Mouse (Mus musculus) hindbrain, embryonic 13.5 days (tissue): ENCODE data around the gene Dcdc2c. TPM values are rescaled to one million over a fixed set of nuclear protein-coding genes. Genes with fewer than 3 reads are reported as not detected.
A peak's percentile ranks its signal among the peaks of the same experiment; 100 is the strongest.

ENCODE experiments used
- ATAC-seq: fragments of 200-750 bp; cut with Nextera tagmentation; 2 replicates; pipeline ENCODE4 v1.8.0; 2017; ENCODE audit warnings: moderate TSS enrichment; ENCODE audit not compliant: low FRiP score
- H3K27ac ChIP-seq: fragments of 300-500 bp; sonication (generic); 2 replicates; pipeline ENCODE4 v1.5.1; 2015; ENCODE audit warnings: inconsistent platforms, mild to moderate bottlenecking, moderate library complexity
- H3K27me3 ChIP-seq: fragments of 300-500 bp; sonication (generic); 2 replicates; pipeline ENCODE4 v1.6.1; 2015; ENCODE audit warnings: mild to moderate bottlenecking, inconsistent platforms
- H3K36me3 ChIP-seq: fragments of 300-500 bp; sonication (generic); 2 replicates; pipeline ENCODE4 v1.6.1; 2015; ENCODE audit warnings: mild to moderate bottlenecking, inconsistent platforms
- H3K4me1 ChIP-seq: fragments of 300-500 bp; sonication (generic); replicated peaks from 2 replicates; pipeline ENCODE4 v1.6.1; 2015; ENCODE audit warnings: inconsistent platforms
- H3K4me2 ChIP-seq: fragments of 300-500 bp; sonication (generic); 2 replicates; pipeline ENCODE4 v1.6.1; 2015; ENCODE audit warnings: inconsistent platforms, mild to moderate bottlenecking, moderate library complexity
- H3K4me3 ChIP-seq: fragments of 300-500 bp; sonication (generic); 2 replicates; pipeline ENCODE4 v1.5.1; 2015; ENCODE audit warnings: mild to moderate bottlenecking, inconsistent platforms
- H3K9ac ChIP-seq: fragments of 300-500 bp; sonication (generic); 2 replicates; pipeline ENCODE4 v1.6.1; 2015; ENCODE audit warnings: mild to moderate bottlenecking, inconsistent platforms
- H3K9me3 ChIP-seq: fragments of 300-500 bp; sonication (generic); 2 replicates; pipeline ENCODE4 v1.6.1; 2016; ENCODE audit warnings: inconsistent platforms
- WGBS: fragments of 180-500 bp; shearing (Covaris S2); methylation state at CpG from one replicate; pipeline ENCODE4 v1.1.7; 2015; 5-methylcytosine and 5-hydroxymethylcytosine counted together
- polyA plus RNA-seq: library from polyadenylated mRNA; unstranded; fragments of >200 nt; fragmentation: Nextera tagmentation; extraction: Ambion mirVana; gene quantifications from 2 replicates; pipeline ENCODE4 v1.2.1, GENCODE M21; 2015

Gene Dcdc2c
- 0.30 TPM in 1 of 2 replicates, not detected in the other for polyA plus RNA-seq

DNA sequence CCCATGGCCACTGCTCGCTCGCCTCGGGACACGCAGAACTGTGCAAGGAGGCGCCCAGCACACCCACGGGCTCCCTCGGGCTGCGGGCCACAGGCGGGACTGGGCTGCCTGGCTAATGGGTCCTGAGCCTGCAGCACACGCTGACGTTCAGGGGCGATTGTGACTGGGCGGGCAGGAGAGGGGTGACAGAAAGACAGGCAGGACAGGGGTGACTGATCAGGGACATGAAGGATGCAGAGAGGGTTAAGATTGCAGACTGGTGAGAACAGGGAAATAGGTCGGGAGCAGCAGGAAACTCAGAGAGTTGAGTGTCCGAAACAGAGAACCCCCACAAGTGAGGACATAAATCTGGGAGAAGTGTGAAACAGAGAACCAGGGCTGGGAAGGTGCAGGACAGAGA, at the start of gene Dcdc2c:
TSS of gene Dcdc2c (minus strand) at position 101 of the 400 bp plus-strand sequence.
- H3K36me3 ChIP-seq: no peaks in the 10 kb centered on the region
- H3K9ac ChIP-seq: no peak within 1 kb of the TSS
- H3K4me3 ChIP-seq: no peak within 1 kb of the TSS
- 73% methylated on average over 15 of the region's 15 CpGs for WGBS
- H3K27me3 ChIP-seq: no peaks in the 10 kb centered on the region
- peaks cover 7% of the 10 kb centered on the region for H3K4me1 ChIP-seq
- H3K9me3 ChIP-seq: no peaks in the 10 kb centered on the region
- no peak for ATAC-seq
- no peak within 1 kb of the TSS; the same call in 1 of the 2 replicates for H3K27ac ChIP-seq
- H3K4me2 ChIP-seq: peak within 1 kb of the TSS; percentile 26; the same call in 1 of the 2 replicates

DNA sequence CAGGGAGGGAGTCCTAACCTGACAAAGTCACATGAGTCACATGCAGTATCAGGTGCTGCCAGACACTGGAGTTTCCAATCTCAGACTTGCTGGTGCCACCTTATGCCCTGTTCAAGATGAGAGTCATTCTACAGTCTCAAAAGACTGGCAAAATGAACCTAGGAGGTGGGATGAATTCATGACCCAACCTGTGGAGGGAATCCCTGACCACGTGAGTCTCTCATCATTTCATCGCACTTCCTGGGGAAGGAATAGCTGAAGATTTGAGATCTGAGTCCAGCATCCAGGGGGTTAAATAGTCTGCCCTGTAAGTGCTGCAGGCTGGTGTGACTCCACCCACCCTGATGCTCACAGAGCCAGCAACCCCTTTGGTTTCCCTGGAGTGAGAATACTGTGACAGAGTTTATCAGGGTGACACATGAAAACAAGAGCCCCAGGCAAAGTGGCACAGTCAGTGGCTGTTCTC, 46.4 kb upstream of the Dcdc2c start:
- no peaks in the 10 kb centered on the region for H3K9me3 ChIP-seq
- ATAC-seq: no peak
- 64% methylated on average over 2 of the region's 2 CpGs for WGBS
- no peak overlapping the region for H3K4me2 ChIP-seq
- H3K27me3 ChIP-seq: no peaks in the 10 kb centered on the region
- peak overlapping the region; percentile 30; the same call in 1 of the 2 replicates for H3K27ac ChIP-seq
- no peak overlapping the region for H3K4me3 ChIP-seq
- H3K9ac ChIP-seq: no peak overlapping the region
- no peaks in the 10 kb centered on the region for H3K36me3 ChIP-seq
- H3K4me1 ChIP-seq: peaks cover 17% of the 10 kb centered on the region

DNA sequence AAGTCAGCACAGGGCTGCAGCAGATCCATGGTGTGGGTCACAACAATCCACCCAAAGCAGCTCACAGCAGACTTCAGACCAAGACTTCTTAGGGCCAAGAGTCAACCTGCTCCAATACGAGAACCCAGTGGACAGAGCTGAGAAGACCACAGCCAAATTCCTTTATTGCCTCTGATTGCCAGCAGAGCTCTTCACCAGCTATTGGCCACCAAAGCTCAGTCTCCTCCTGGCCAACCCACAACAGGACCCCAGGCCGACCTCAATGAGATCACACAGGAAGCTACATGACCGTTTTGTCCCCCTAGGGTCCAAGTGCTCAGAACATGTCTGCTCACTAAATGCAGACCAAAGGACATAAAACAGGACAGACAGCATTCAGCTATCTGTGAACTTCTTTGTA, 45.9 kb upstream of the Dcdc2c start:
- no peak overlapping the region for H3K4me2 ChIP-seq
- 71% methylated on average over 3 of the region's 3 CpGs for WGBS
- H3K27ac ChIP-seq: peak overlapping the region; percentile 35; the same call in 1 of the 2 replicates
- peaks cover 18% of the 10 kb centered on the region for H3K4me1 ChIP-seq
- no peaks in the 10 kb centered on the region for H3K27me3 ChIP-seq
- H3K36me3 ChIP-seq: no peaks in the 10 kb centered on the region
- no peak overlapping the region for H3K9ac ChIP-seq
- no peak overlapping the region for H3K4me3 ChIP-seq
- H3K9me3 ChIP-seq: no peaks in the 10 kb centered on the region
- no peak for ATAC-seq

DNA sequence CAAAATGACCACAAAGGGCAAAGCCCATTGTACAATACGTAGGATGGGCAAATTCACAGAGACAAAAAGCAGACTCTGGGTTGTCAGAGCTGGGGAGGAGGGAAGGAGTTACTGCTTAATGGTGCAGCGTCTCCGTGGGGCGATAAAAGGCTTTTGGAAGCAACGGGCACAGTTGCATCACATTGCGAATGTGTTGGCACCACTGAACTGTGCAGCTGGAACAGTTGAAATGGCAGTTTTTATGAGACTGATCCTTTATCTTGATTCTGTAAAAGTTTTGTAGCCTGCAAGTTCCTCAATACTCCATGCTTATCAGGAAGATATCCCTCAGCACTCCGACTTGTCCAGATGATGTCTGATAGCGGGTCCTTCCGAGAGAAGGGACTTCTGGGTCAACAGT, 45.5 kb upstream of the Dcdc2c start:
- 81% methylated on average over 9 of the region's 9 CpGs for WGBS
- no peak overlapping the region for H3K4me2 ChIP-seq
- no peak for ATAC-seq
- no peaks in the 10 kb centered on the region for H3K36me3 ChIP-seq
- no peak overlapping the region for H3K9ac ChIP-seq
- no peak overlapping the region for H3K27ac ChIP-seq
- no peak overlapping the region for H3K4me3 ChIP-seq
- H3K4me1 ChIP-seq: peaks cover 23% of the 10 kb centered on the region
- H3K9me3 ChIP-seq: no peaks in the 10 kb centered on the region
- no peaks in the 10 kb centered on the region for H3K27me3 ChIP-seq

DNA sequence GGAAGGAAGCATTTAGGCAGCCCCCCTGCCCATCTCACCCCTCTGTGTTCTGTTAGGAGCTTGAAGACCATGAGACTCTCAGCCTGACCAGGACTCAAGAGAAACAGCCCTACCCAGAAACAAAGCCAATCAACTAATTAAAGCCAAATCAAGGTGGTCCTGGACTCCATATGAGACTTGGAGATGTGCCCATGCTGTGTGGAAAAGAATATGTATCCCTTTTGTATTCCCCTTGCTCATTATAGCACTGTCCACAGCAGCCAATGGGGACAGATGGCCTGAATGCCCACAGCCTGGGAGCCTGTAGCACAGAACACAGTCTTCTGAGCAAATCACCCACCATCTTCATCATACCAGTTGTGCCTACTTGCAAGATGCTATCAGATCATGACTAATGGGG, 44.7 kb upstream of the Dcdc2c start:
- H3K4me3 ChIP-seq: no peak overlapping the region
- no peak overlapping the region for H3K27ac ChIP-seq
- ATAC-seq: no peak
- no peaks in the 10 kb centered on the region for H3K36me3 ChIP-seq
- H3K9me3 ChIP-seq: no peaks in the 10 kb centered on the region
- peaks cover 17% of the 10 kb centered on the region for H3K4me1 ChIP-seq
- no peak overlapping the region for H3K9ac ChIP-seq
- H3K27me3 ChIP-seq: no peaks in the 10 kb centered on the region
- no peak overlapping the region for H3K4me2 ChIP-seq

DNA sequence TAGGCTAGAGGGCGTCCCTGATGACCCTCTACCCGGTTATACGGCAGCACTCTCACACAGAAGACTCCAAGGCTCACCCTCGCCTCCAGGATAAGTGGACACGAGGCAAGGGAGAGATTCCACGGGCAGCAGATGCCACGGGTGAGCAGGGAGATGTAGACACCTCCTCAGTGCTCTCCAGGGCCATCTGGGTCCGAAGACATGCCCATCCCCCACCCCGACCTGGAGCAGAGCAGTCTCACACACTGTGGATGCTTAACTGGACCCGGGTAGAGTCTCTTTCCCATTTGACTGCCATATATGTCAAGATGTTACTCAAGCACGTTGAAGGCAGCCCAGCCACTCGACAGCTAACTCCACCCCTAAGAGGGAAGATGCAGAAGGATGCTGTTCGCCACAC, 38.2 kb upstream of the Dcdc2c start:
- Histone ChIP-seq H3K4me3 (no peak overlapping the region), H3K4me1 (peaks cover 37% of the 10 kb centered on the region), H3K4me2 (no peak overlapping the region), H3K27ac (peak overlapping the region; percentile 77), H3K9ac (no peak overlapping the region), H3K36me3 (no peaks in the 10 kb centered on the region), H3K27me3 (no peaks in the 10 kb centered on the region), H3K9me3 (no peaks in the 10 kb centered on the region)
- no peak for ATAC-seq
- 55% methylated on average over 13 of the region's 13 CpGs for WGBS

DNA sequence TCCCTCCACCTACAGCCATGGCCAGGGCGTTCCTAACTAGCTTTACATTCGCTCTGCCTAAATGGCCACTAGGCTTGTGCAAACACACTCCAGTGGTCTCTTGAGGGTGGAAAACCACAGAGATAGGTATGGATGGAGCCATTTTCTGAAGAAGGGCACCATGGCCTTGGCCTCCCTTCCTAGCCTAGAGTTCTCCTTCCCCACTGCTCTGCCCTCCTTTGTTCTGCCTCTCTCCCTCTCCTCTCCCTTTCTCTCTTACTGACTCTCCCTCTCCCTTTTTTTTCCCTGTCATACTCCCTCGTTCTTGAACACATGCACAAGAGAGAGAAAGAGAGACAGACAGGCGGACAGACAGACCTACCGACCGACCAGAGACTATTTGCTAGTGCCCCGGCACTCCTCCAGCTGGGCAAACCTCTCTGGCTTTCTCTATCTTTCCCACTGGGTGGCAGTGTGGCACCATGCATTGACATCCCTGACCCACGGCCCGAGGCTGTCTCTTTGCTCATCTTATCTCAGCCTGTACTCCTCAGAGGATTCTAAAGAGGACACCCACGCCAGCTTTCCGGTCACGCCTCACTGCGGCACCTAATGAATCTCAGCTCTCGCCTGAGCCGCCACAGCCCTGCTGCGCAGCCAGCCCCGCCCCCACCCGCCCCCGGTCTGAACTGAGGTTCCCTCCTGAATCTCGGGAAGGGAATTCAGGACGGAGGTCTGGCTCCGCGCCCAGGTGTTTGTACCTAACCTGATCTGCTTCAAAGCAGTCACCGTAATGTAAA, 37.1 kb upstream of the Dcdc2c start:
- Histone ChIP-seq H3K27ac (peak overlapping the region; percentile 77), H3K9ac (peak overlapping the region; percentile 70), H3K4me3 (peak overlapping the region; percentile 36), H3K4me1 (peaks cover 37% of the 10 kb centered on the region), H3K27me3 (no peaks in the 10 kb centered on the region), H3K4me2 (peak overlapping the region; percentile 58), H3K36me3 (no peaks in the 10 kb centered on the region), H3K9me3 (no peaks in the 10 kb centered on the region)
- WGBS: 10% methylated on average over 24 of the region's 24 CpGs
- ATAC-seq: peak; percentile 94

DNA sequence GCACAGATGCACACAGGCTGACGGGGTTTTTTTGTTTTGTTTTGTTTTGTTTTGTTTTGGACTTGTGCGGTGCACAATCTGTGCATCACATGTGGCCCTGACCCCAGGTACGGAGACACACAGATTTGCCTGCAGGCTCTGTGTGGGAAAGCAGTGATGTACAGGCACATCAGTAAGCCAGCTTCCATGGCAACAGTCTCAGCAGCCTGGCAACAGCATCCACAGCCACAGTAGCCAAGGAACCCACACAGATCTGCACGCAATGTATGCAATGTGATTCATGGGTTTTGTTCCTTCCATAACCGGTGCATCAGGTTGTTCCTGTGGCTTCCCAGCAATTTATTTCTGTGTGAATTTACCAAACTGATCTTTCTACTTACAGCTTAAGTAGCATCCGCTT, 35.8 kb upstream of the Dcdc2c start:
- peaks cover 35% of the 10 kb centered on the region for H3K4me1 ChIP-seq
- H3K27ac ChIP-seq: peak overlapping the region; percentile 77
- H3K4me2 ChIP-seq: no peak overlapping the region
- 0 out of 2 replicates have a peak, but pooled peaks have one; percentile 37 for ATAC-seq
- H3K27me3 ChIP-seq: no peaks in the 10 kb centered on the region
- no peak overlapping the region for H3K4me3 ChIP-seq
- no peaks in the 10 kb centered on the region for H3K9me3 ChIP-seq
- 45% methylated on average over 6 of the region's 6 CpGs for WGBS
- H3K9ac ChIP-seq: 0 out of 2 replicates have a peak overlapping the region, but pooled peaks have one; percentile 53
- no peaks in the 10 kb centered on the region for H3K36me3 ChIP-seq

DNA sequence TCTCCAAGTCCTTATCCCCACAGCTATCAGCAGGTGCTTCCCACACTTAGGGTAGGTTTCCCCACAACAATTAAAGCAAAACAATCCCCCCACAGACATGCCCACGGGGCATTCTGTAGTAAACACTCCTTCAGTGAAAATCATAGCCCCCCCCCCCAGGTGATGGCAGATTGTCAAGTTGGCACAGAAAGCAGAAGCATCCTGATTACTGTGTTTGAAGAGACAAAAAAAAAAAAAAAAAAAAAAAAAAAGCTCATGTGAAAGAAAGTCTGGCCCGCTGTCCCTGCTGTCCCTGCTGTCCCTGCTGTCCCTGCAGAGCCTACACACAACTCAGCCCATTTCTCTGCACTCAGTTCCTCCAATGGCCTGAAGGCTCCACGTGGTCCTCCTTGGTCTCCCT, 31.8 kb upstream of the Dcdc2c start:
- Histone ChIP-seq H3K9ac (no peak overlapping the region), H3K4me1 (peaks cover 14% of the 10 kb centered on the region), H3K4me2 (no peak overlapping the region), H3K27ac (no peak overlapping the region), H3K9me3 (no peaks in the 10 kb centered on the region), H3K4me3 (no peak overlapping the region), H3K36me3 (no peaks in the 10 kb centered on the region), H3K27me3 (no peaks in the 10 kb centered on the region)
- WGBS: 65% methylated on average over 3 of the region's 3 CpGs
- no peak for ATAC-seq

DNA sequence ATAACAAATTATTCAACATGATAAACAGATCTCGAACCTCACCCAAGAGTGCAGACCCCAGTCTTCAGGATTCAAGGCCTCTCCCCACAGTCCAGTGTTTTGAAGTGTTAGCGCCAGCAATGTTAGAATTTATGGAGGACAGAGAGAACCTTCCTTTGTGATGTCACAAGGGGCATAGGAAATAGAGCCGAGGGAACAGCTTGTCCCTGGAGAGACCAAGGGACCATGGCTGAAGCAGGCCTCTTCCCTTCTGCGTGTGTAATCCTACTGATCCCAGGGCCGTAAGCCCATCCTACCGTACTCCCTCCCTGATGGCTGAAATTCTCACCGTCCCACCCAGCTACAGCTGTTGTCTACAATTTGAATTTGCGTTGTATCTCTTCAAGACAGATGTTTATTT, 30.2 kb upstream of the Dcdc2c start, which contains the start of gene Allc:
TSS of gene Allc (minus strand) at position 101 of the 400 bp plus-strand sequence.
- H3K4me3 ChIP-seq: no peak within 1 kb of the TSS
- H3K27me3 ChIP-seq: no peaks in the 10 kb centered on the region
- H3K36me3 ChIP-seq: no peaks in the 10 kb centered on the region
- H3K4me2 ChIP-seq: no peak within 1 kb of the TSS
- H3K9ac ChIP-seq: no peak within 1 kb of the TSS
- 88% methylated on average over 8 of the region's 8 CpGs for WGBS
- H3K27ac ChIP-seq: no peak within 1 kb of the TSS
- no peak for ATAC-seq
- no peaks in the 10 kb centered on the region; the same call in 1 of the 2 replicates for H3K4me1 ChIP-seq
- H3K9me3 ChIP-seq: no peaks in the 10 kb centered on the region

DNA sequence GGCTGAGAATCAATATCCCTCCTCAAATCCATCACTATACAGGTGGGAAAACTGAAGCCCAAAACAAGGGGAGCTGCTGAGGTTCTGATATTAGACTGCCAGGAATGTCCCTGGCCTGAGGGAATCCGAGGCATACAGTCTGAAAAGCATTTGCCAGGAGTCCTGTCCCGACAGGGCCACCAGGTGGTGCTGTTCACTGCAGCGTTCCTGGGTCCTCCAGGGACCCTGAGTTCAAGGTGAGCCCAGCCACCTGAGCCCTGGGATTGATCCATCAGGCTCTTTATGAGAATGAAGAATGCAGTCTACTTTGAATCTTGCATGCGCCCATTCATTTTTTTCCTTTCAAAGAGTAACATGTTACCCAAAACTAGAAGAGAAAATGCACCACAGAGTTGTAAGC, 26.9 kb upstream of the Dcdc2c start:
- Histone ChIP-seq H3K27me3 (no peaks in the 10 kb centered on the region), H3K9ac (no peak overlapping the region), H3K36me3 (no peaks in the 10 kb centered on the region), H3K9me3 (no peaks in the 10 kb centered on the region), H3K4me2 (no peak overlapping the region), H3K27ac (no peak overlapping the region), H3K4me3 (no peak overlapping the region), H3K4me1 (no peaks in the 10 kb centered on the region)
- ATAC-seq: no peak
- WGBS: 35% methylated on average over 4 of the region's 4 CpGs

DNA sequence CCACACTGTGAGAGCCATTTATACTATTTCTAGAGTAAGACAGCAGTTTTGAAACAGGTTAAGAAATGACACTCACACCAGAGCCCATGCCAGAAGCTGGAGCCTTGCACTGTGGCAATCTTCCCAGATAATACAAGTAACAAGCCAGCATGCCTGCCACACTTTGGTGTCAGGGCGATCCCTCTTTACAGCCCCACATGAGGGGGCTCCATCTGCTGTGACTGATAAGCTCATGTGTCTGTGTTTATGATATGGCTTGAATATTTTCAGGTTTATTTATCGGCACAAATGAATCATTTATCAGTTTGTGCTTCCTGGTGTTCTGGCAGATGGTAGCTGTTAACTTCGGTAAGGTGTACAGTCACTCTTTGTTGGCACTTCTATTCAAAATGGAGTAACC, 25.9 kb upstream of the Dcdc2c start:
- Histone ChIP-seq H3K4me2 (no peak overlapping the region), H3K4me1 (no peaks in the 10 kb centered on the region), H3K9ac (no peak overlapping the region), H3K27ac (no peak overlapping the region), H3K36me3 (no peaks in the 10 kb centered on the region), H3K27me3 (no peaks in the 10 kb centered on the region), H3K9me3 (no peaks in the 10 kb centered on the region), H3K4me3 (no peak overlapping the region)
- 91% methylated on average over 3 of the region's 3 CpGs for WGBS
- no peak for ATAC-seq
